Mouse (Mus musculus) myocyte (in vitro differentiated cells): Measurements from ENCODE around the gene Agmat.

ENCODE experiments used
- CEBPB ChIP-seq: IDR thresholded peaks from 2 replicates; pipeline ENCODE4 v1.6.1; 2011; ENCODE audit warnings: mild to moderate bottlenecking, moderate library complexity; ENCODE audit not compliant: poor library complexity, insufficient read depth, severe bottlenecking
- E2F4 ChIP-seq: IDR thresholded peaks from one replicate; pipeline ENCODE4 v1.6.1; 2011; ENCODE audit warnings: mild to moderate bottlenecking, control low read depth, moderate library complexity; ENCODE audit not compliant: insufficient read depth
- MAX ChIP-seq: IDR thresholded peaks from one replicate; pipeline ENCODE4 v1.6.1; 2011; ENCODE audit warnings: low read depth, mild to moderate bottlenecking, control low read depth
- MYOD1 ChIP-seq, 3 experiments: IDR thresholded peaks; one replicate each; pipeline ENCODE4 v1.6.1; 2011; ENCODE audit warnings: control low read depth in 2 of 3, low read depth in 2 of 3, mild to moderate bottlenecking in 2 of 3, moderate library complexity in 1 of 3; ENCODE audit not compliant: insufficient read length in 2 of 3, control insufficient read depth in 1 of 3
- MYOG ChIP-seq, 3 experiments: IDR thresholded peaks; one replicate each; pipeline ENCODE4 v1.6.1; 2011; ENCODE audit warnings: control low read depth in 2 of 3, low read depth in 2 of 3, mild to moderate bottlenecking in 2 of 3; ENCODE audit not compliant: insufficient read length in 2 of 3, control insufficient read depth in 1 of 3, insufficient read depth in 1 of 3
- POLR2A ChIP-seq: IDR thresholded peaks from one replicate; pipeline ENCODE4 v1.6.1; 2011; ENCODE audit warnings: low read depth, mild to moderate bottlenecking, control low read depth, moderate library complexity; ENCODE audit not compliant: insufficient read length
- POLR2AphosphoS2 ChIP-seq: IDR thresholded peaks from one replicate; pipeline ENCODE4 v1.6.1; 2011; ENCODE audit warnings: low read depth, control low read depth; ENCODE audit not compliant: insufficient read length
- REST ChIP-seq: IDR thresholded peaks from one replicate; pipeline ENCODE4 v1.6.1; 2011; ENCODE audit warnings: mild to moderate bottlenecking, control low read depth, moderate library complexity; ENCODE audit not compliant: insufficient read depth, insufficient read length
- USF1 ChIP-seq: IDR thresholded peaks from one replicate; pipeline ENCODE4 v1.6.1; 2011; ENCODE audit warnings: low read depth, mild to moderate bottlenecking, control low read depth, moderate library complexity

DNA sequence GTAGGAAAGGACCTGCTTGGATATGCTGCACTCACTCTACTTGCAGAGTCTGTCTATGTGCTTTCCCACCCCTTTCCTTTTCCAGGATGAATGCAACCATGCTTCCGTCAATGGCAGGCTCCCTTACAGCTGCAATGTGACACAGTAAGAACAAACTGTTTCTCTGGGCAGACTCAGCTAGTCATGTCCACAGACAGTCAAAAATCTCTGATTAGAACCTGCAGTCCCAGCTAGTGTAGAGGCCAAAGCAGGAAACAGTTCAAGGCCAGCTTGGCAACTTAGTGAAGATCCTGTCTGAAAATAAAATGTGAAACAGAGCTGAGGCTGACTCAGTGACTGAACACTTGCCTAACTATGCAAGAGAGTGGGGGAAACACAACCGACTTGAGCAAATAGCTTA, 41.8 kb upstream of the Agmat start:
- TF ChIP-seq POLR2A, result no peak
- no peak for TF ChIP-seq CEBPB
- no peak for TF ChIP-seq POLR2AphosphoS2
- no peak for TF ChIP-seq USF1
- TF ChIP-seq REST, result no peak
- no peak for TF ChIP-seq MYOD1 (IDR thresholded peaks at IDR 0.05; ENCODE audit: control insufficient read depth in 1 of 3, insufficient read length in 2 of 3, low read depth in 2 of 3)
- TF ChIP-seq MAX, result no peak
- no peak for TF ChIP-seq MYOG (IDR thresholded peaks at IDR 0.05; ENCODE audit: control insufficient read depth in 1 of 3, insufficient read depth in 1 of 3, insufficient read length in 2 of 3, low read depth in 2 of 3)
- no peak for TF ChIP-seq E2F4
